Comparison of ENCODE assay signal across 7 mouse cellular contexts in genomic region chr4:43979746-43980145, GRCm38 (mm10). TPM values are rescaled to one million over a fixed set of nuclear protein-coding genes. Genes with fewer than 3 reads are reported as not detected.
DNase-seq lines count a peak whose midpoint lies in the region; ATAC-seq lines count a peak whose summit lies in the region.

No protein-coding gene starts in this region.

- WGBS in midbrain, embryonic 16.5 days = 52% methylated on average over 3 of the region's 3 CpGs
- 80% methylated on average over 3 of the region's 3 CpGs for WGBS in midbrain, embryonic 11.5 days
- WGBS in forebrain, embryonic 15.5 days = 38% methylated on average over 3 of the region's 3 CpGs

- peaks cover 7% of the 10 kb centered on the region; the same call in 1 of the 2 replicates for H3K27me3 ChIP-seq in midbrain, embryonic 16.5 days (ENCODE audit: control insufficient read depth, insufficient read depth, low read depth, low read length)
- H3K27me3 ChIP-seq in midbrain, embryonic 11.5 days (ENCODE audit: control insufficient read depth, insufficient read depth, low read length) = peaks cover 32% of the 10 kb centered on the region
- no peaks in the 10 kb centered on the region for H3K27me3 ChIP-seq in forebrain, embryonic 15.5 days

- H3K9ac ChIP-seq in midbrain, embryonic 16.5 days (ENCODE audit: low read depth, low read length) = no peak overlapping the region
- H3K9ac ChIP-seq in midbrain, embryonic 11.5 days (ENCODE audit: low read length) = no peak overlapping the region
- no peak overlapping the region for H3K9ac ChIP-seq in forebrain, embryonic 15.5 days (replicated peaks)

- H3K27ac ChIP-seq in midbrain, embryonic 16.5 days (ENCODE audit: low read length) = no peak overlapping the region
- H3K27ac ChIP-seq in midbrain, embryonic 11.5 days (ENCODE audit: low read depth, low read length) = no peak overlapping the region
- peak overlapping the region; percentile 59 for H3K27ac ChIP-seq in forebrain, embryonic 15.5 days (replicated peaks)

- H3K9me3 ChIP-seq in midbrain, embryonic 16.5 days (replicated peaks; ENCODE audit: control insufficient read depth, low read length, poor library complexity, severe bottlenecking) = no peaks in the 10 kb centered on the region
- no peaks in the 10 kb centered on the region for H3K9me3 ChIP-seq in midbrain, embryonic 11.5 days (ENCODE audit: control insufficient read depth, low read length)
- H3K9me3 ChIP-seq in forebrain, embryonic 15.5 days = no peaks in the 10 kb centered on the region

- ATAC-seq in midbrain, embryonic 16.5 days = peak; percentile 26; the same call in 1 of the 2 replicates
- no peak for ATAC-seq in midbrain, embryonic 11.5 days (ENCODE audit: low FRiP score)
- peak; percentile 67 for ATAC-seq in forebrain, embryonic 15.5 days (replicated peaks)

- no peak overlapping the region for H3K4me2 ChIP-seq in midbrain, embryonic 16.5 days (ENCODE audit: low read length)
- H3K4me2 ChIP-seq in midbrain, embryonic 11.5 days = no peak overlapping the region
- H3K4me2 ChIP-seq in forebrain, embryonic 15.5 days (replicated peaks) = no peak overlapping the region

- H3K4me3 ChIP-seq in midbrain, embryonic 16.5 days (ENCODE audit: low read depth, low read length) = no peak overlapping the region
- no peak overlapping the region for H3K4me3 ChIP-seq in midbrain, embryonic 11.5 days (ENCODE audit: low read depth, low read length)
- H3K4me3 ChIP-seq in forebrain, embryonic 15.5 days = no peak overlapping the region

- H3K4me1 ChIP-seq in midbrain, embryonic 16.5 days (ENCODE audit: control insufficient read depth, insufficient read depth, low read length) = peaks cover 8% of the 10 kb centered on the region; the same call in 1 of the 2 replicates
- peaks cover 10% of the 10 kb centered on the region; the same call in 1 of the 2 replicates for H3K4me1 ChIP-seq in midbrain, embryonic 11.5 days (ENCODE audit: control insufficient read depth, insufficient read depth, low read length)
- peaks cover 30% of the 10 kb centered on the region for H3K4me1 ChIP-seq in forebrain, embryonic 15.5 days

- DNase-seq in midbrain, embryonic 11.5 days (ENCODE audit: low spot score, missing footprints) = no peak
- peak; percentile 79 to 81 for DNase-seq in cerebellum, adult 18-20 months
- peak; percentile 75 for DNase-seq in left cerebral cortex, adult 11 months (ENCODE audit: low spot score)
- DNase-seq in right cerebral cortex, adult 18-20 months = peak; percentile 94
- DNase-seq in retina, embryonic 14.5 days (ENCODE audit: low spot score) = no peak

- H3K36me3 ChIP-seq in midbrain, embryonic 16.5 days (ENCODE audit: control insufficient read depth, insufficient read depth, low read length) = no peaks in the 10 kb centered on the region
- H3K36me3 ChIP-seq in midbrain, embryonic 11.5 days (ENCODE audit: control insufficient read depth, insufficient read depth, low read length) = no peaks in the 10 kb centered on the region
- H3K36me3 ChIP-seq in forebrain, embryonic 15.5 days = no peaks in the 10 kb centered on the region

RNA-seq across cellular contexts. Expression of gene Ccin, which starts 3.5 kb away (rescaled TPM):
- polyA plus RNA-seq in midbrain, embryonic 16.5 days (2015; fragmentation: Nextera tagmentation; extraction: Ambion mirVana) = not detected in 2 replicates
- polyA plus RNA-seq in midbrain, embryonic 11.5 days (2014; fragmentation: Nextera tagmentation; extraction: Ambion mirVana) = not detected in 2 replicates
- not detected in 2 replicates for polyA plus RNA-seq in forebrain, embryonic 15.5 days (2015; fragmentation: Nextera tagmentation; extraction: Ambion mirVana)

RNA-seq across cellular contexts. Expression of gene Glipr2, which starts 22.5 kb away (rescaled TPM):
- 26.6 and 32.1 TPM in 2 replicates for polyA plus RNA-seq in midbrain, embryonic 16.5 days (2015; fragmentation: Nextera tagmentation; extraction: Ambion mirVana)
- polyA plus RNA-seq in midbrain, embryonic 11.5 days (2014; fragmentation: Nextera tagmentation; extraction: Ambion mirVana) = 82.7 and 89.5 TPM in 2 replicates
- polyA plus RNA-seq in forebrain, embryonic 15.5 days (2015; fragmentation: Nextera tagmentation; extraction: Ambion mirVana) = 29.7 and 30.0 TPM in 2 replicates

RNA-seq across cellular contexts. Expression of gene Clta, which starts 24.5 kb away (rescaled TPM):
- polyA plus RNA-seq in midbrain, embryonic 16.5 days (2015; fragmentation: Nextera tagmentation; extraction: Ambion mirVana) = 340 and 348 TPM in 2 replicates
- 226 and 236 TPM in 2 replicates for polyA plus RNA-seq in midbrain, embryonic 11.5 days (2014; fragmentation: Nextera tagmentation; extraction: Ambion mirVana)
- polyA plus RNA-seq in forebrain, embryonic 15.5 days (2015; fragmentation: Nextera tagmentation; extraction: Ambion mirVana) = 309 and 310 TPM in 2 replicates

Comparison
In these comparisons a context has a peak if more than half of its experiments do, and no peak if none do; other contexts are left out.
1. DNase-seq: peak in cerebellum, adult 18-20 months (2 of 2), left cerebral cortex, adult 11 months (single experiment) and right cerebral cortex, adult 18-20 months (single experiment); none in midbrain, embryonic 11.5 days (single experiment) and retina, embryonic 14.5 days (single experiment).